Mouse (Mus musculus) embryonic facial prominence, embryonic 15.5 days (tissue): ENCODE results near the gene Cnnm4. TPM values are rescaled to one million over a fixed set of nuclear protein-coding genes. Genes with fewer than 3 reads are reported as not detected.

Source experiments
- ATAC-seq: fragments of 200-750 bp; cut with Nextera tagmentation; 2 replicates; pipeline ENCODE4 v1.8.0; 2017; ENCODE audit warnings: low read depth, moderate TSS enrichment; ENCODE audit not compliant: insufficient number of reproducible peaks, low FRiP score, low TSS enrichment
- H3K27ac ChIP-seq: fragments of 300-500 bp; sonication (generic); replicated peaks from 2 replicates; pipeline ENCODE4 v1.5.1; 2015; ENCODE audit warnings: mild to moderate bottlenecking, inconsistent platforms
- H3K27me3 ChIP-seq: fragments of 300-500 bp; sonication (generic); 2 replicates; pipeline ENCODE4 v1.6.1; 2015; ENCODE audit warnings: inconsistent platforms
- H3K36me3 ChIP-seq: fragments of 300-500 bp; sonication (generic); 2 replicates; pipeline ENCODE4 v1.6.1; 2015; ENCODE audit warnings: mild to moderate bottlenecking, inconsistent platforms
- H3K4me1 ChIP-seq: fragments of 300-500 bp; sonication (generic); 2 replicates; pipeline ENCODE4 v1.6.1; 2015; ENCODE audit warnings: inconsistent platforms
- H3K4me2 ChIP-seq: fragments of 300-500 bp; sonication (generic); replicated peaks from 2 replicates; pipeline ENCODE4 v1.6.1; 2015; ENCODE audit warnings: mild to moderate bottlenecking, inconsistent platforms
- H3K4me3 ChIP-seq: fragments of 300-500 bp; sonication (generic); replicated peaks from 2 replicates; pipeline ENCODE4 v1.5.1; 2015; ENCODE audit warnings: mild to moderate bottlenecking, inconsistent platforms
- H3K9ac ChIP-seq: fragments of 300-500 bp; sonication (generic); 2 replicates; pipeline ENCODE4 v1.6.1; 2015; ENCODE audit warnings: inconsistent platforms
- H3K9me3 ChIP-seq: fragments of 300-500 bp; sonication (generic); replicated peaks from 2 replicates; pipeline ENCODE4 v1.6.1; 2016; ENCODE audit warnings: inconsistent platforms
- WGBS: fragments of 180-500 bp; shearing (Covaris S2); methylation state at CpG from one replicate; pipeline ENCODE4 v1.1.7; 2015; 5-methylcytosine and 5-hydroxymethylcytosine counted together
- polyA plus RNA-seq: library from polyadenylated mRNA; unstranded; fragments of >200 nt; fragmentation: Nextera tagmentation; extraction: Ambion mirVana; gene quantifications from 2 replicates; pipeline ENCODE4 v1.2.1, GENCODE M21; 2015

Gene Cnnm4
- polyA plus RNA-seq, result 15.0 and 15.8 TPM in 2 replicates

DNA sequence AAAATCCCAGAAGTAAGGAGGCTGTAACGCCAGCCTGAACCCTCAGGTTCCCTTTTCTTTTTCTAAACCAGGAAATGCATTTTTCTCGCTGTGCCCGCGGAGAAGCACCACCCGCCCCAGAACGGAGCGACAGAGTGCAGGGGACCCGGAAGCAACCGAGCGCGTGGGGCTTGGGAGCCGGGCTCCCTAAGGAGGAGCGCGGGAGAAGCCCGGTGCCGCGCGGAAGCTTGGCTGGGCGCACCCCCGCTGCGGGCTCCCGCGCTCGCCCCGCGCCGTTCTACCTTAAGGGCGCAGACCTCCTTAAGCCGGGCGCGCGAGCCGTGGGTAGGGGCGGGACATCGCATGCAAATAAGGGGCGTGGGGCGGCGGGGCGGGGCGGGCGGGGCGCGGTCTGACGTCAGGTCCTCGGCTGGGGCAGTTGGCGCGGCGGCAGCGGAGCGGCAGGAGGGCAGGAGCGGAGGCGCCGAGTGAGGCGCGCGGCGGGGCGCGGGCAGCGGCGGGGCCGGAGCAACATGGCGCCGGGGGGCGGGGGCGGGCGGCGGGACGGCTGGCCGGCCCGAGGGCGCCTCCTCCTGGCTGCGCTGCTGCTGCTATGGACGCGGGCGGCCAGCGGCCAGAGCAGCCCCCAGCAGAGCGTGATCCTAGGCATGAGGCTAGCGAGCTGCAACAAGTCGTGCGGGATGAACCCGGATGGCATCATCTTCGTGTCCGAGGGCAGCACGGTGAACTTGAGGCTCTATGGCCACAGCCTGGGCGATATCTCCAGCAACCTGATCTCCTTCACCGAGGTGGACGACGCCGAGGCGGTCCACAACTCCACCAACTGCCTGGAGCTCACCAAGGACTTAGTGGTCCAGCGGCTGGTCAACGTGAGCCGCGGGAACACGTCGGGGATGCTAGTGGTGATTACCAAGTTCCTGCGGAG, at the start of gene Cnnm4:
Cnnm4 (plus strand) TSS at position 440 of the 925 bp plus-strand sequence.
- no peaks in the 10 kb centered on the region for H3K27me3 ChIP-seq
- H3K4me3 ChIP-seq, result peak within 1 kb of the TSS; percentile 72
- H3K36me3 ChIP-seq, result no peaks in the 10 kb centered on the region
- WGBS, result under 1% methylated on average over 79 of the region's 98 CpGs
- peak within 1 kb of the TSS; percentile 68 for H3K4me2 ChIP-seq
- no peaks in the 10 kb centered on the region for H3K9me3 ChIP-seq
- peak within 1 kb of the TSS; percentile 64 for H3K9ac ChIP-seq
- H3K4me1 ChIP-seq, result peaks cover 55% of the 10 kb centered on the region
- H3K27ac ChIP-seq, result peak within 1 kb of the TSS; percentile 72
- ATAC-seq, result peak; percentile 93

GRCm38 (mm10) chr1:36429511-36429910, 41.9 kb upstream of the Cnnm4 start:
- ATAC-seq, result no peak
- Histone ChIP-seq H3K27ac (no peak overlapping the region), H3K27me3 (no peaks in the 10 kb centered on the region), H3K4me1 (no peaks in the 10 kb centered on the region), H3K4me2 (no peak overlapping the region), H3K36me3 (peaks cover 83% of the 10 kb centered on the region), H3K4me3 (no peak overlapping the region), H3K9ac (no peak overlapping the region), H3K9me3 (no peaks in the 10 kb centered on the region)
- WGBS, result 85% methylated on average over 2 of the region's 2 CpGs

DNA sequence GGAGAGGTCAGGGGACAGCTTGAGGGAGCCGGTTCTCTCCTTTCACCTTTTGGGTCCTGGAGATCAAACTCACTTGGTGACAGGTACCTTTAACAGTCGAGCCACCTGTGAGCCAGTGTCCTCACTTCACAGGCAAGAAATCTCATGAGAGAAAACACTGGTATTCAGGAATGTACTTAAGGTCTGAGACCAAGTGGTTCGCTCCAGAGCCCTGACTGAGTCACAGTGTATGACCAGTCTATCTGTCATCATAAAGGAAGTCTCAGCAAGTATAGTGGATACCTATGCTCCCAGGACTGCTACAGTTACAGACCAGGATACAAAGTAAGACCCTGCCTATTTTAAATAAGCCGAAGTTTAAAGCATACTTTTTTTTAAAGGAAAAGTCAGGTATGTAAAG, 38.4 kb upstream of the Cnnm4 start:
- Histone ChIP-seq H3K9me3 (no peaks in the 10 kb centered on the region), H3K27me3 (no peaks in the 10 kb centered on the region), H3K9ac (no peak overlapping the region), H3K4me3 (no peak overlapping the region), H3K36me3 (peaks cover 86% of the 10 kb centered on the region), H3K4me1 (no peaks in the 10 kb centered on the region), H3K27ac (no peak overlapping the region), H3K4me2 (no peak overlapping the region)
- ATAC-seq, result no peak
- WGBS, result 87% methylated on average over 4 of the region's 4 CpGs

DNA sequence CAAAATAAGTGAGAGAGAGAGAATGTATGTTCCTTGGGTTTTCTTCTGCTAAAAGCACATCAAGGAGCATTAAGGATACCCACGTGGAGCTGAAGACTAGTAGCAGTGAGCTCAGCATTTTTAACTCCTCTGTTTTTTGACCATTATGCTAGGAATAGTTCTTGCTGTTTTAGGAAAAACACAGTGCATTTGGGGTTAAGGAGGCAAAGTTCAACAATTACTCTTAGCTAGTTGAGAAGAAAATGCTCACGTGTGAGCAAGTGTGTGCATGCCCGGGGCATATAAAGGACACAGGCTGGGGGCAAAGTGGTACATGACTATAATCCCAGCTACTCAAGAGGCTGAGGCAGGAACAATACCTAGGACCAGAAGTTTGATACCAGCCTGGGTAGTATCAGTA, 37.8 kb upstream of the Cnnm4 start:
- H3K4me3 ChIP-seq, result no peak overlapping the region
- H3K9ac ChIP-seq, result no peak overlapping the region
- no peaks in the 10 kb centered on the region for H3K9me3 ChIP-seq
- no peak overlapping the region for H3K4me2 ChIP-seq
- no peaks in the 10 kb centered on the region for H3K4me1 ChIP-seq
- no peak for ATAC-seq
- no peaks in the 10 kb centered on the region for H3K27me3 ChIP-seq
- H3K27ac ChIP-seq, result no peak overlapping the region
- WGBS, result 86% methylated on average over 3 of the region's 3 CpGs
- H3K36me3 ChIP-seq, result peaks cover 86% of the 10 kb centered on the region

- 59% methylated on average over 4 of the region's 4 CpGs for WGBS
- no peak overlapping the region for H3K4me3 ChIP-seq
- H3K9ac ChIP-seq, result no peak overlapping the region
- H3K4me1 ChIP-seq, result no peaks in the 10 kb centered on the region
- ATAC-seq, result no peak
- no peaks in the 10 kb centered on the region for H3K27me3 ChIP-seq
- peaks cover 88% of the 10 kb centered on the region for H3K36me3 ChIP-seq
- H3K27ac ChIP-seq, result no peak overlapping the region
- H3K4me2 ChIP-seq, result no peak overlapping the region
- H3K9me3 ChIP-seq, result no peaks in the 10 kb centered on the region
Observed at GRCm38 (mm10) chr1:36435071-36435470, 36.3 kb upstream of the Cnnm4 start.

GRCm38 (mm10) chr1:36436515-36436914, 34.9 kb upstream of the Cnnm4 start:
- 92% methylated on average over 6 of the region's 6 CpGs for WGBS
- H3K27me3 ChIP-seq, result no peaks in the 10 kb centered on the region
- no peaks in the 10 kb centered on the region for H3K9me3 ChIP-seq
- H3K4me1 ChIP-seq, result no peaks in the 10 kb centered on the region
- no peak overlapping the region for H3K27ac ChIP-seq
- H3K9ac ChIP-seq, result no peak overlapping the region
- H3K4me2 ChIP-seq, result no peak overlapping the region
- H3K36me3 ChIP-seq, result peaks cover 78% of the 10 kb centered on the region
- no peak overlapping the region for H3K4me3 ChIP-seq
- no peak for ATAC-seq

- Histone ChIP-seq H3K4me3 (no peak overlapping the region), H3K4me2 (no peak overlapping the region), H3K27ac (no peak overlapping the region), H3K27me3 (no peaks in the 10 kb centered on the region), H3K9ac (no peak overlapping the region), H3K4me1 (no peaks in the 10 kb centered on the region), H3K36me3 (peaks cover 78% of the 10 kb centered on the region), H3K9me3 (no peaks in the 10 kb centered on the region)
- ATAC-seq, result no peak
- WGBS, result 88% methylated on average over 3 of the region's 3 CpGs
Observed at GRCm38 (mm10) chr1:36437223-36437622, 34.2 kb upstream of the Cnnm4 start.

GRCm38 (mm10) chr1:36441101-36441500, 30.3 kb upstream of the Cnnm4 start:
- H3K36me3 ChIP-seq, result peaks cover 59% of the 10 kb centered on the region
- H3K27me3 ChIP-seq, result no peaks in the 10 kb centered on the region
- H3K27ac ChIP-seq, result no peak overlapping the region
- H3K4me3 ChIP-seq, result no peak overlapping the region
- H3K4me1 ChIP-seq, result peaks cover 10% of the 10 kb centered on the region; the same call in 1 of the 2 replicates
- no peak overlapping the region for H3K4me2 ChIP-seq
- 74% methylated on average over 4 of the region's 4 CpGs for WGBS
- H3K9ac ChIP-seq, result no peak overlapping the region
- ATAC-seq, result no peak
- no peaks in the 10 kb centered on the region for H3K9me3 ChIP-seq

DNA sequence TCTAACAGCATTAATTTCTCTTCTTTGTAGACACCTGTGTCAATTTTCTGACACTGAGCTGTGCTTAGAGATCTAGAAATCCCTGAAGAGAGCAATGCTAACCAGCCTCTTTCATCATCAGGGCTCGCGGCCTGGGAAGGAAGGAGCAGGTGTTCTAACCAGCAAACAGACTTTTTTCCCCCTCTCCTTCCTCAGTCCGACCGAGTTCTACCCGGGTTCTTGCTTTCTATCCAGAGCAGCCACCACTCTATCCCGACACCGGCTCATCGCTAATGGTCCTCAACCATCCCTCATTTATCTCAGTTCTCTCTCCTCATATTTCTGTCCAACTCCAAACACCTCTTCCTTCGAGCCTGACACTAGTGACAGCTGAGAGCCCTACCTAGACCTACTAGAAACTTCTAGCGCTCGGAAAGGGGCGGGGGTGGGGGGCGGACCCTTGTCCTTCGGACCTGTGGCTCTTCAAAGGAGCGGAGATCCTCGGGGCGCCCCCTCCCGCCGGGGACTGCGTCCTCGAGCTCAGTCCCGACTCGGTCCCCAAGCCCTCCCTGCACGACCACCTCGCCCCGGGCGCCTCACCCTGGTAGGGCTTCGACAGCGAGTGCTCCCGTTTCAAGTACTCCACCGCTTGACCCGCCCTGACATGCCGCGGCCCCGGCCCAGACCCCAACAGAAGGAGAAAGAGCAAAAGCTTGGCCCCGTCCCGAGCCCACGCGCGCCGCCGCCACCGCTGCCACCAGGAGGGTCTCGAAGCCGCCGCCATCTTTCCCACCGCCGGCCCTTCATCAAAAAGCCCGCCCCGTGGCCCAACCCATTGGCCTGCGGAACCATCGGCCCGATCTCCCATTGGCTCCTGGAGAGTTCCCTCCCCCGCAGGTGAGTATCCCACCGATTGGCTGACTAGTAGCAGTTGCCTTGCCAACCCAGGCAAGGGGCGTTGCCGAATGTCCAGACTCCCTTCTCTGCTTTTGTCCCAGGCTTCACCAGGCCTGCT, 26.7 kb upstream of the Cnnm4 start, which contains the start of gene Lman2l:
Lman2l (minus strand) TSS at position 801 of the 994 bp plus-strand sequence.
- no peaks in the 10 kb centered on the region for H3K27me3 ChIP-seq
- H3K4me1 ChIP-seq, result peaks cover 10% of the 10 kb centered on the region; the same call in 1 of the 2 replicates
- H3K9me3 ChIP-seq, result no peaks in the 10 kb centered on the region
- H3K4me2 ChIP-seq, result peak within 1 kb of the TSS; percentile 81
- WGBS, result under 1% methylated on average over 57 of the region's 57 CpGs
- H3K27ac ChIP-seq, result peak within 1 kb of the TSS; percentile 82
- peak within 1 kb of the TSS; percentile 70 for H3K9ac ChIP-seq
- H3K4me3 ChIP-seq, result peak within 1 kb of the TSS; percentile 86
- peak; percentile 98 for ATAC-seq
- H3K36me3 ChIP-seq, result peaks cover 23% of the 10 kb centered on the region

- Histone ChIP-seq H3K9ac (no peak overlapping the region), H3K9me3 (no peaks in the 10 kb centered on the region), H3K27ac (peak overlapping the region; percentile 52), H3K4me1 (peaks cover 10% of the 10 kb centered on the region; the same call in 1 of the 2 replicates), H3K4me3 (peak overlapping the region; percentile 86), H3K36me3 (peaks cover 21% of the 10 kb centered on the region), H3K27me3 (no peaks in the 10 kb centered on the region), H3K4me2 (peak overlapping the region; percentile 24; the same call in 1 of the 2 replicates)
- no peak for ATAC-seq
- WGBS, result 44% methylated on average over 8 of the region's 8 CpGs
Observed at GRCm38 (mm10) chr1:36445508-36445907, 25.9 kb upstream of the Cnnm4 start.
